Mouse (Mus musculus) kidney, postnatal 4 days (tissue): ENCODE results near the gene Dalrd3.
A peak's percentile ranks its signal among the peaks of the same experiment; 100 is the strongest.
"Not testable (repeated sequence)": the region's sequence is repeated elsewhere in the genome, so short reads cannot be mapped to it uniquely, and the experiment has no call there.

Source experiments
- DNase-seq, 2 experiments: peaks; one replicate each; pipeline ENCODE4 v3.0.0; 2021; ENCODE audit warnings: mixed read lengths in 2 of 2

The Dalrd3 gene

GRCm38 (mm10) chr9:108573774-108574690 is 4.3 kb downstream of the Dalrd3 start:
- peak; percentile 86 to 92 for DNase-seq

GRCm38 (mm10) chr9:108574921-108575320 is 5.2 kb downstream of the Dalrd3 start:
- DNase-seq, result no peak

GRCm38 (mm10) chr9:108575321-108576297 is 5.9 kb downstream of the Dalrd3 start:
- DNase-seq, result no peak

- DNase-seq, result no peak
These were observed 7.3 kb downstream of the Dalrd3 start for GRCm38 (mm10) chr9:108577025-108577424.

- peak; percentile 73 to 81 for DNase-seq
These were observed 8.4 kb downstream of the Dalrd3 start for GRCm38 (mm10) chr9:108577934-108578544.

GRCm38 (mm10) chr9:108578545-108579343 is 9.1 kb downstream of the Dalrd3 start, which contains the start of gene Wdr6:
Wdr6 (minus strand) TSS chr9:108578739.
- peak; percentile 95 to 97 for DNase-seq

GRCm38 (mm10) chr9:108579344-108579690 is 9.6 kb downstream of the Dalrd3 start:
- DNase-seq, result peak in 1 of 2 experiments; percentile 22

- peak; percentile 83 to 90 for DNase-seq
These were observed 18.0 kb downstream of the Dalrd3 start for GRCm38 (mm10) chr9:108587571-108588180.

GRCm38 (mm10) chr9:108589229-108589628 is 19.5 kb downstream of the Dalrd3 start:
- DNase-seq, result peak in 1 of 2 experiments; percentile 49

GRCm38 (mm10) chr9:108591462-108591861 is 21.8 kb downstream of the Dalrd3 start:
- DNase-seq, result no peak

- DNase-seq, result no peak
These were observed 24.7 kb downstream of the Dalrd3 start for GRCm38 (mm10) chr9:108594354-108594753.

- peak; percentile 77 to 85 for DNase-seq
These were observed 27.5 kb downstream of the Dalrd3 start, which contains the start of gene P4htm for GRCm38 (mm10) chr9:108596998-108597764. P4htm (minus strand) TSS chr9:108597667.

- no peak for DNase-seq
These were observed 29.4 kb downstream of the Dalrd3 start for GRCm38 (mm10) chr9:108599021-108599566.

- DNase-seq, result no peak
These were observed 30.3 kb downstream of the Dalrd3 start for GRCm38 (mm10) chr9:108600011-108600410.

GRCm38 (mm10) chr9:108601986-108602385 is 32.3 kb downstream of the Dalrd3 start:
- no peak for DNase-seq

- DNase-seq, result not testable (repeated sequence)
These were observed 38.2 kb downstream of the Dalrd3 start for GRCm38 (mm10) chr9:108607929-108608328.

- no peak for DNase-seq
These were observed 39.2 kb downstream of the Dalrd3 start for GRCm38 (mm10) chr9:108608889-108609288.

- no peak for DNase-seq
These were observed 41.8 kb downstream of the Dalrd3 start for GRCm38 (mm10) chr9:108611488-108611887.

- DNase-seq, result no peak
These were observed 47.6 kb downstream of the Dalrd3 start for GRCm38 (mm10) chr9:108617301-108617700.
